Mouse (Mus musculus): ENCODE results near the gene Cr1l. TPM values are rescaled to one million over a fixed set of nuclear protein-coding genes. Genes with fewer than 3 reads are reported as not detected.

Cr1l gene
- polyA plus RNA-seq, 1 experiment from 2014 or later = 54.4 TPM

- no peak overlapping the region for H3K27ac ChIP-seq (ENCODE audit: poor library complexity, severe bottlenecking)
- WGBS = 88% methylated on average over 1 of the region's 1 CpGs
- H3K4me1 ChIP-seq (replicated peaks) = peaks cover 8% of the 10 kb centered on the region; the same call in 1 of the 2 replicates
- H3K4me2 ChIP-seq = no peak overlapping the region
- peaks cover 45% of the 10 kb centered on the region for H3K36me3 ChIP-seq
- no peak for ATAC-seq (ENCODE audit: insufficient number of reproducible peaks, low FRiP score)
- H3K9me3 ChIP-seq (replicated peaks) = no peaks in the 10 kb centered on the region
- no peak overlapping the region for H3K9ac ChIP-seq
- no peaks in the 10 kb centered on the region for H3K27me3 ChIP-seq (replicated peaks)
- H3K4me3 ChIP-seq = no peak overlapping the region
These were observed 33.4 kb downstream of the Cr1l start for GRCm38 (mm10) chr1:195098004-195098403.

DNA sequence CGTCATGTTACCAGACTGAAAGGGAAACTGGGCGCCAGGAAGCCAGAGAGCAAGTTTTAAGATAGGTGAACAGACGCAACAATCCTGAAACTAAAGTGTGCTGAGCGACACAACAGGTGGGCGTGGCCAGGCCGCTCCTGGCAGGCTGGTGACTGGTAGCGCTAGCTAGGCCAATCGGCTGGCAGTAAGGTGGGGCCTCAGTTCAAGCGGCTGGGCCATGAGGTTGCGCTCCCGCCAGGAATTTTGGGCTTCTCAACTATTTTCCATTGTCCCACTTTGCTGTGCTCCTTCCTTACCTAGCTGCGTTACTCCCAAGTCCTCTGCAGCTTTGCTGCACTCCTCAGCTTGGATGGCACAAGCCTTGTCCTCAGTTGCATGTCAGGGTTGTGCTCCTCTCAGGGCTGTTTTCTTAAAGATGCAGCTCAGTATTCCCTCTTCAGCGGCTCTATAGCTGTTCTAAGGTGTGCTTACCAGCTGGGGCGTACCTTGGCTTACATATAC is 39.1 kb downstream of the Cr1l start, which contains the start of gene Cd46:
Gene Cd46, minus strand, starts transcription at position 30 of the 501 bp plus-strand sequence.
- peak within 1 kb of the TSS; percentile 72 for H3K9ac ChIP-seq
- peaks cover 12% of the 10 kb centered on the region for H3K4me1 ChIP-seq (replicated peaks)
- peaks cover 12% of the 10 kb centered on the region for H3K36me3 ChIP-seq
- H3K27me3 ChIP-seq (replicated peaks) = no peaks in the 10 kb centered on the region
- WGBS = 3% methylated on average over 14 of the region's 14 CpGs
- ATAC-seq (ENCODE audit: insufficient number of reproducible peaks, low FRiP score) = peak; percentile 99
- peak within 1 kb of the TSS; percentile 80 for H3K4me2 ChIP-seq
- H3K27ac ChIP-seq (ENCODE audit: poor library complexity, severe bottlenecking) = peak within 1 kb of the TSS; percentile 65
- peak within 1 kb of the TSS; percentile 55 for H3K4me3 ChIP-seq
- no peaks in the 10 kb centered on the region for H3K9me3 ChIP-seq (replicated peaks)

DNA sequence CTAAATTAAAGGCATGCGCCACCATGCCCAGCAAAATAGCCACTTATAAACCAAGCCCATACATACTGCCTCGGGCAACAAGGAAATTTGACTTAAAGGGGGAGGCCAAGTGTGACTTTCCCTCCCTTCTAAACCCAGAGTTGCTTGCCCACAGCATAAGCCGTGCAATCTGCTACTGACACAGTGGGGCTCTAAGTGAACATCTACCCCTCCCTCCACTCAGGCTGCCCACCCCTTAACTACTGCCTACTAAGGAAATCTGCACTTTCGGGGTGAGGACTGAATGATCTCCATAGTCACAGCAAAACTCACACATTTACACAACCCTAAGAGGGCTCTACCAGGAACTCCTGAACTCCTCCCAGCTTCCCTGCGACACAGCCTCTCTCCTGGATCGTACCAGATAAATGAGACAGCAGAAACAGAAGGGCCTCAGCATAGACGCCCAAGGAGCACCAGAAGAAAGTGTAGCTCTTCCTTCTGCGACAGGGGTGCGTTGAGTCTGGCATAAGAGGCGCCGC is 39.6 kb downstream of the Cr1l start:
- 18% methylated on average over 11 of the region's 11 CpGs for WGBS

DNA sequence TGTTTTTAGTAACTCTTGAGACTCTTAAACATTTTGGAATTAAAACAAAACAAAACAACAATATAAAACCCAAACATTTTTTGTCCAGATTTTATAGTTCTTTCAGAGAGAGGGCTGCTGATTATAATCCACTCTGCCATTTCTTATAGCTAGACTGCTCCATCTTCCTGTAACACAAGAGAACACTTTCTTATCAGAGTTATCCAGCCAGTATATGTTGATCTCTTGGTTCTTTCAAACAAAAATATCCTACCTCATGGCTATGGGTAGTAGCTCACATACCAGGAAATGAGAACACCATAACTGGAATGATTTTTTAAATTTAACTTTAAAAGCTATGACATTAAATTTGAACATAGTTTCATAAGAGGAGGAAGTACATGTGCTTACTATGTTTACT is 49.2 kb downstream of the Cr1l start:
- Histone ChIP-seq H3K27ac (ENCODE audit: poor library complexity, severe bottlenecking) (no peak overlapping the region), H3K4me2 (no peak overlapping the region)

More for the DNA sequence above, 39.6 kb downstream of the Cr1l start:
- Histone ChIP-seq H3K4me3 (peak overlapping the region; percentile 55), H3K27me3 (replicated peaks) (no peaks in the 10 kb centered on the region), H3K27ac (ENCODE audit: poor library complexity, severe bottlenecking) (peak overlapping the region; percentile 65), H3K4me1 (replicated peaks) (peaks cover 12% of the 10 kb centered on the region), H3K36me3 (peaks cover 7% of the 10 kb centered on the region), H3K9me3 (replicated peaks) (no peaks in the 10 kb centered on the region), H3K4me2 (peak overlapping the region; percentile 80), H3K9ac (peak overlapping the region; percentile 72)
- ATAC-seq (ENCODE audit: insufficient number of reproducible peaks, low FRiP score) = peak; percentile 95

More for the DNA sequence above, 49.2 kb downstream of the Cr1l start:
- H3K27me3 ChIP-seq (replicated peaks) = no peaks in the 10 kb centered on the region
- H3K4me3 ChIP-seq = no peak overlapping the region
- ATAC-seq (ENCODE audit: insufficient number of reproducible peaks, low FRiP score) = no peak
- H3K4me1 ChIP-seq (replicated peaks) = no peaks in the 10 kb centered on the region
- H3K36me3 ChIP-seq = no peaks in the 10 kb centered on the region
- no peaks in the 10 kb centered on the region for H3K9me3 ChIP-seq (replicated peaks)
- H3K9ac ChIP-seq = no peak overlapping the region

Other genes starting within 250 kb of the Cr1l start
- gene Cd34, start 192.8 kb downstream of the Cr1l start, polyA plus RNA-seq (2016; fragmentation: Nextera tagmentation; extraction: Ambion mirVana) = 86.2 and 91.5 TPM in 2 replicates
- 0.51 and 0.73 TPM in 2 replicates for gene Cd46, start 39.3 kb downstream of the Cr1l start, polyA plus RNA-seq (2016; fragmentation: Nextera tagmentation; extraction: Ambion mirVana)
- gene Cr2, start 45.1 kb upstream of the Cr1l start, polyA plus RNA-seq (2016; fragmentation: Nextera tagmentation; extraction: Ambion mirVana) = 0.15 and 0.50 TPM in 2 replicates

Data from heart, embryonic 12.5 days (tissue).